Mouse (Mus musculus) liver, postnatal 0 days (tissue): ENCODE data around the gene Spag7.

Experiments used
- CTCF ChIP-seq: sonication (generic); IDR thresholded peaks from 2 replicates; pipeline ENCODE4 v1.5.1; 2016; ENCODE audit warnings: antibody characterized with exemption, low read depth
- EP300 ChIP-seq: IDR thresholded peaks from 2 replicates; pipeline ENCODE4 v1.6.1; 2016; ENCODE audit warnings: antibody characterized with exemption, low read depth, mild to moderate bottlenecking

GRCm38 (mm10) chr11:70652029-70652883 lies 17.0 kb downstream of the Spag7 start:
- TF ChIP-seq CTCF = no peak
- TF ChIP-seq EP300 = no peak
